Mouse (Mus musculus): ENCODE results near the gene Ypel4. TPM values are rescaled to one million over a fixed set of nuclear protein-coding genes. Genes with fewer than 3 reads are reported as not detected.

Gene Ypel4
- total and polyA plus RNA-seq, 3 experiments = 0.44 to 1.7 (median 0.45) TPM

GRCm38 (mm10) chr2:84704329-84704728, 29.5 kb upstream of the Ypel4 start:
- no peak for TF ChIP-seq CTCF (IDR thresholded peaks at IDR 0.05)
- Histone ChIP-seq H3K4me1 (ENCODE audit: control insufficient read depth, insufficient read depth, low read length) (no peaks in the 10 kb centered on the region; the same call in 1 of the 2 replicates), H3K79me2 (replicated peaks; ENCODE audit: control insufficient read depth, insufficient read depth, low read length) (peaks cover 1% of the 10 kb centered on the region), H3K36me3 (ENCODE audit: control insufficient read depth, insufficient read depth, low read length) (peaks cover 29% of the 10 kb centered on the region), H3K27ac (0 out of 2 replicates have a peak overlapping the region, but pooled peaks have one; percentile 6), H3K27me3 (ENCODE audit: control insufficient read depth, insufficient read depth, low read length) (no peaks in the 10 kb centered on the region), H3K9ac (ENCODE audit: low read depth, low read length) (no peak overlapping the region), H3K4me3 (no peak overlapping the region)
- DNase-seq = no peak
- WGBS = 45% methylated on average over 5 of the region's 5 CpGs
- intact Hi-C loops (cut with DNase I) = no loop called here

GRCm38 (mm10) chr2:84705295-84705694, 28.6 kb upstream of the Ypel4 start:
- Histone ChIP-seq H3K9ac (ENCODE audit: low read depth, low read length) (no peak overlapping the region), H3K4me1 (ENCODE audit: control insufficient read depth, insufficient read depth, low read length) (no peaks in the 10 kb centered on the region; the same call in 1 of the 2 replicates), H3K36me3 (ENCODE audit: control insufficient read depth, insufficient read depth, low read length) (peaks cover 33% of the 10 kb centered on the region), H3K79me2 (replicated peaks; ENCODE audit: control insufficient read depth, insufficient read depth, low read length) (peaks cover 1% of the 10 kb centered on the region), H3K4me3 (no peak overlapping the region), H3K27me3 (ENCODE audit: control insufficient read depth, insufficient read depth, low read length) (no peaks in the 10 kb centered on the region), H3K27ac (no peak overlapping the region)
- intact Hi-C loops (cut with DNase I) = no loop called here
- DNase-seq = no peak
- 84% methylated on average over 1 of the region's 1 CpGs for WGBS
- TF ChIP-seq POLR2A (IDR thresholded peaks at IDR 0.05; ENCODE audit: insufficient read depth, low read depth, low read length) (no peak), EP300 (IDR thresholded peaks at IDR 0.05; ENCODE audit: insufficient read depth, low read depth, low read length) (no peak), CTCF (IDR thresholded peaks at IDR 0.05) (no peak)

- Histone ChIP-seq H3K4me3 (no peak overlapping the region), H3K27me3 (ENCODE audit: control insufficient read depth, insufficient read depth, low read length) (no peaks in the 10 kb centered on the region), H3K36me3 (ENCODE audit: control insufficient read depth, insufficient read depth, low read length) (peaks cover 39% of the 10 kb centered on the region), H3K9ac (ENCODE audit: low read depth, low read length) (no peak overlapping the region), H3K27ac (no peak overlapping the region), H3K4me1 (ENCODE audit: control insufficient read depth, insufficient read depth, low read length) (no peaks in the 10 kb centered on the region; the same call in 1 of the 2 replicates), H3K79me2 (replicated peaks; ENCODE audit: control insufficient read depth, insufficient read depth, low read length) (peaks cover 3% of the 10 kb centered on the region)
- no peak for DNase-seq
- intact Hi-C loops (cut with DNase I) = no loop called here
- TF ChIP-seq EP300 (IDR thresholded peaks at IDR 0.05; ENCODE audit: insufficient read depth, low read depth, low read length) (no peak), CTCF (IDR thresholded peaks at IDR 0.05) (no peak), POLR2A (IDR thresholded peaks at IDR 0.05; ENCODE audit: insufficient read depth, low read depth, low read length) (no peak)
- WGBS = 84% methylated on average over 1 of the region's 1 CpGs
Observed at GRCm38 (mm10) chr2:84707523-84707922, 26.3 kb upstream of the Ypel4 start.

- 83% methylated on average over 2 of the region's 2 CpGs for WGBS
- intact Hi-C loops (cut with DNase I) = no loop called here
- no peaks in the 10 kb centered on the region for H3K27me3 ChIP-seq (ENCODE audit: control insufficient read depth, insufficient read depth, low read length)
Observed at GRCm38 (mm10) chr2:84711898-84712297, 22.0 kb upstream of the Ypel4 start.

GRCm38 (mm10) chr2:84714422-84714810, 19.4 kb upstream of the Ypel4 start:
- no peak for TF ChIP-seq POLR2A (IDR thresholded peaks at IDR 0.05; ENCODE audit: insufficient read depth, low read depth, low read length)
- TF ChIP-seq CTCF (IDR thresholded peaks at IDR 0.05) = no peak
- no peak for TF ChIP-seq EP300 (IDR thresholded peaks at IDR 0.05; ENCODE audit: insufficient read depth, low read depth, low read length)

More at GRCm38 (mm10) chr2:84711898-84712297, 22.0 kb upstream of the Ypel4 start:
- TF ChIP-seq EP300 (IDR thresholded peaks at IDR 0.05; ENCODE audit: insufficient read depth, low read depth, low read length) (no peak), POLR2A (IDR thresholded peaks at IDR 0.05; ENCODE audit: insufficient read depth, low read depth, low read length) (no peak), CTCF (IDR thresholded peaks at IDR 0.05) (no peak)
- H3K4me3 ChIP-seq = no peak overlapping the region
- DNase-seq = no peak
- H3K36me3 ChIP-seq (ENCODE audit: control insufficient read depth, insufficient read depth, low read length) = peaks cover 29% of the 10 kb centered on the region
- peaks cover 3% of the 10 kb centered on the region for H3K79me2 ChIP-seq (replicated peaks; ENCODE audit: control insufficient read depth, insufficient read depth, low read length)
- H3K4me1 ChIP-seq (ENCODE audit: control insufficient read depth, insufficient read depth, low read length) = peaks cover 2% of the 10 kb centered on the region
- H3K27ac ChIP-seq = no peak overlapping the region
- H3K9ac ChIP-seq (ENCODE audit: low read depth, low read length) = no peak overlapping the region

GRCm38 (mm10) chr2:84714811-84715561, 18.9 kb upstream of the Ypel4 start, which contains the start of gene Zdhhc5:
Gene Zdhhc5 (minus strand): TSS chr2:84715180.
- H3K27ac ChIP-seq = peak within 1 kb of the TSS; percentile 99
- peaks cover 2% of the 10 kb centered on the region for H3K4me1 ChIP-seq (ENCODE audit: control insufficient read depth, insufficient read depth, low read length)
- WGBS = under 1% methylated on average over 103 of the region's 107 CpGs
- peak within 1 kb of the TSS; percentile 95 for H3K9ac ChIP-seq (ENCODE audit: low read depth, low read length)
- TF ChIP-seq EP300 (IDR thresholded peaks at IDR 0.05; ENCODE audit: insufficient read depth, low read depth, low read length) (0 out of 2 replicates have a peak, but pooled peaks have one; percentile 9), POLR2A (IDR thresholded peaks at IDR 0.05; ENCODE audit: insufficient read depth, low read depth, low read length) (peak; percentile 95), CTCF (IDR thresholded peaks at IDR 0.05) (no peak)
- intact Hi-C loops (cut with DNase I) = loop anchor here (2.0 kb wide), 1 partner anchor 36 kb away; the partner anchor contains the start of genes Gm28635, Med19 and Tmx2
- H3K4me3 ChIP-seq = peak within 1 kb of the TSS; percentile 97
- peaks cover 1% of the 10 kb centered on the region; the same call in 1 of the 2 replicates for H3K79me2 ChIP-seq (replicated peaks; ENCODE audit: control insufficient read depth, insufficient read depth, low read length)
- H3K36me3 ChIP-seq (ENCODE audit: control insufficient read depth, insufficient read depth, low read length) = peaks cover 8% of the 10 kb centered on the region
- no peaks in the 10 kb centered on the region for H3K27me3 ChIP-seq (ENCODE audit: control insufficient read depth, insufficient read depth, low read length)
- DNase-seq = peak; percentile 98 to 99

More at GRCm38 (mm10) chr2:84714422-84714810, 19.4 kb upstream of the Ypel4 start:
- DNase-seq = no peak
- WGBS = under 1% methylated on average over 26 of the region's 26 CpGs
- Histone ChIP-seq H3K27ac (peak overlapping the region; percentile 99), H3K4me3 (peak overlapping the region; percentile 97), H3K36me3 (ENCODE audit: control insufficient read depth, insufficient read depth, low read length) (peaks cover 12% of the 10 kb centered on the region), H3K9ac (ENCODE audit: low read depth, low read length) (peak overlapping the region; percentile 95), H3K4me1 (ENCODE audit: control insufficient read depth, insufficient read depth, low read length) (peaks cover 2% of the 10 kb centered on the region), H3K79me2 (replicated peaks; ENCODE audit: control insufficient read depth, insufficient read depth, low read length) (peaks cover 1% of the 10 kb centered on the region; the same call in 1 of the 2 replicates), H3K27me3 (ENCODE audit: control insufficient read depth, insufficient read depth, low read length) (no peaks in the 10 kb centered on the region)
- intact Hi-C loops (cut with DNase I) = loop anchor here (2.0 kb wide), 1 partner anchor 36 kb away; the partner anchor contains the start of genes Gm28635, Med19 and Tmx2
